16 mouse cellular contexts compared by ENCODE assay signal in genomic region chr14:72976111-72976510, GRCm38 (mm10).
"Had no signal": no experiment of that assay in that cellular context is flagged by ENCODE, and none has a peak within 500 bp of the region (broad histone marks: within the 10 kb centered on the region; RNA-seq: fewer than 3 reads in every experiment).

No protein-coding gene starts in this region.

- ATAC-seq: midbrain, embryonic 16.5 days had no signal

- H3K36me3 ChIP-seq: lung, embryonic 15.5 days; midbrain, embryonic 10.5 days; midbrain, embryonic 12.5 days; neural tube, embryonic 13.5 days; neural tube, embryonic 15.5 days had no signal

- H3K4me2 ChIP-seq: lung, embryonic 15.5 days; midbrain, embryonic 12.5 days; neural tube, embryonic 13.5 days; neural tube, embryonic 15.5 days had no signal

- H3K4me1 ChIP-seq: lung, embryonic 15.5 days; midbrain, embryonic 10.5 days; midbrain, embryonic 12.5 days; neural tube, embryonic 13.5 days; neural tube, embryonic 15.5 days had no signal

- H3K27ac ChIP-seq: lung, embryonic 15.5 days; midbrain, embryonic 10.5 days; midbrain, embryonic 12.5 days; neural tube, embryonic 13.5 days; neural tube, embryonic 15.5 days had no signal

- H3K9me3 ChIP-seq: lung, embryonic 15.5 days; midbrain, embryonic 10.5 days; midbrain, embryonic 12.5 days; neural tube, embryonic 13.5 days; neural tube, embryonic 15.5 days had no signal

- H3K4me3 ChIP-seq: lung, embryonic 15.5 days; midbrain, embryonic 10.5 days; midbrain, embryonic 12.5 days; myocyte; neural tube, embryonic 13.5 days; neural tube, embryonic 15.5 days had no signal

- DNase-seq: lung, adult 2 months; lung, postnatal 10 days; lung, postnatal 4 days; midbrain, embryonic 14.5 days; right cerebral cortex, postnatal 14 days; spleen, adult 18-20 months; thymus, adult 18-20 months; thymus, postnatal 14 days; thymus, postnatal 36 days had no signal

- H3K27me3 ChIP-seq: lung, embryonic 15.5 days; midbrain, embryonic 12.5 days; neural tube, embryonic 13.5 days; neural tube, embryonic 15.5 days had no signal

- H3K9ac ChIP-seq: lung, embryonic 15.5 days; midbrain, embryonic 12.5 days; neural tube, embryonic 13.5 days; neural tube, embryonic 15.5 days had no signal
